Mouse (Mus musculus): Measurements from ENCODE around the gene Emc4.
A peak's percentile ranks its signal among the peaks of the same experiment; 100 is the strongest.

Emc4 gene

DNA sequence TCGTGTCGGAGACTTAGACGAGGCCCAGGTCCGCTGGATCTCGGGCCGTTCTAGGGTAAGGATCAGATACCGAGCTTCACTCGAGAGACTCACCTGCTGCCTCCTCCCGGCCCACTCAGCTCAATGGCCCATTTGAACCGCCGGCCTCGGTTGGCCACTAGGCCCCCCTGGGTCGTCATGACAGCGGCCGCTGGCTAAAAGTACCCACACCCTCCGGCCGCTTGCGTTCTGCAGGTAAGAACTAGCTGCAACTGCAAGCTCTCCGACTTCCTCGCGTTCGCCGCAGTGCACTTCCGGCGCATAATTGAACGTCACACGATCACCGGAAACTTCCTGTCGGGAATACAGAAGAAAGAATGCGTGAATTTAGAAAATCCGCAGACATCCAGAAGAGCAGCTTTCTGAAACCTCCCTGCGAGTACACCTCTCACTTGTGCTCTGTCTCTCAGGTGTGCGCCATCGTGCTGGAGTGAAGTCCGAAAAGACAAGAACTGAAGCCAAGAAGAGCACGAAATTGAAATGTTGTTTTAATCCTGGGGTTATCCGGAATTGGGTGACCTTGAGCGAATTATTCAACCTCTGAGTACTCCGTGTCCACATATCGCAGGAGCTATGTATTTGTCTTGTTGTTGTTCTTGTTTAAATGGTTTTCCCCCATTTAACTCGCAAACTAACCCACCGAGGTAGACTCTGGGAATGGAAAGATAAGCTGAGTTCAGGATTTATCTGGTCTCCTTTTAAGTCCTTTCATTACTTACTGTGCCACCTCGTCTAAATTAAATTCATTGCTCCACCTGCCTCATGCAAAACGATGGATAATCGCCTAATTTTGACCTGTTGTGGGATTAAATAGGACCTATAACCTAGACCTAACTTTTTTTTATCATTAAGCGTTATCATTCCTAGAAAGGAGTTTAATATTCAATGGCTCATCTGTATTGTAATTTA is at the start of gene Emc4:
Gene Emc4, minus strand, starts transcription at position 302 of the 948 bp plus-strand sequence.
- no peak for DNase-seq (ENCODE audit: extremely low read depth, low read depth, low spot score)

DNA sequence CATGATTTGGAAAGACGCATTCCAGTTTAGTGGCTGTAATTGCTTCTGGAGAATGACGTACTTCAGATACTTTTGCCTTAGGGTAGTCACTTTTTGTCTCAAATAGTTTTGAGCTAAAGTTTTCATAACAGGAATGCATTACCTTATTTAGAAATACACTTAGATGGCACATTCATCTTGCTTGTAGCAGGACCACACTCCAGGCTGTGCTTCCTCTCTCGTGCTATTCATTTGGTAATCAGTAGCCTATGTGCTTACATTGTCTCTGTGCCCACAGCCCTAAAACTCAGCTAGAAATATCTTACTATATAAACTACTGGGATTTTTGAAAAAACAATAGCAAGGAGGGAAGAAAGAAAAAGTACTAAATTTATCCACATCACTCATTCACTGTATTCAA is 39.2 kb upstream of the Emc4 start:
- DNase-seq (ENCODE audit: extremely low read depth, low read depth, low spot score), result no peak

DNA sequence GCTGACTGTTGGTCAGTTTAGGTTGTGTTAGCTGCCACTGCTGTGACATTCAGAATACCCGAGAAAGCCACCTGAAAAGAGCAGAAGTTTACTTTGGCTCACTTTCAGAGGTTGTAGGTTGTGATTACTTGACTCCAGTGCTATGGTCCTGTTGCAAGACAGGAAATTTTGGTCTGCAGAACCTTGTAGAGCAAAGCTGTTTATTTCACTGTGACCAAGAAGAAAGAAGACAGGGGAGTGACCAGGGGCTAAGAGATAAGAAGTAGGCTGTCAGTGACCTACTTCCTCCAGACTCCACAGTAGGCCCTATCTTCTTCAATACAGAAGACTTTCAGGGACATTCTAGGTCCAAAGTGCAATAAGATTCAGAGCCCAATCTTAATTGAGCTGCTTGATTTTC is 28.8 kb upstream of the Emc4 start:
- no peak for DNase-seq (ENCODE audit: extremely low read depth, low read depth, low spot score)

DNA sequence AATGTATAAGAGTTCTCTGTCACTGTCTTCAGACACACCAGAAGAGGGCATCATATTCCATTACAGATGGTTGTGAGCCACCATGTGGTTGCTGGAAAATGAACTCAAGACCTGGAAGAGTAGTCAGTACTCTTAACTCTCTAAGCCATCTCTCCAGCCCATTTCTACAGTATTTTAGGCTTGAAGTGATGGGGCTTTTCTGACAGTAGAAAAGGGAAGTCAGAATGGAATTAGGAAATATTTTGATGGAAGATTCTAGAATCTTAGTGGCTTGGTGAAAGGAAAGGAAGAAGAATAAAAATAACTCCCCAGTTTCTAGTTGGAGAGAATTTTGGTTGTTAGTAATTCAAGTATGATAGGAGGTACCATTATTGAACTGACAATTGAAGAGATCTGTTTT is 26.1 kb upstream of the Emc4 start:
- DNase-seq (ENCODE audit: extremely low read depth, low read depth, low spot score), result no peak

DNA sequence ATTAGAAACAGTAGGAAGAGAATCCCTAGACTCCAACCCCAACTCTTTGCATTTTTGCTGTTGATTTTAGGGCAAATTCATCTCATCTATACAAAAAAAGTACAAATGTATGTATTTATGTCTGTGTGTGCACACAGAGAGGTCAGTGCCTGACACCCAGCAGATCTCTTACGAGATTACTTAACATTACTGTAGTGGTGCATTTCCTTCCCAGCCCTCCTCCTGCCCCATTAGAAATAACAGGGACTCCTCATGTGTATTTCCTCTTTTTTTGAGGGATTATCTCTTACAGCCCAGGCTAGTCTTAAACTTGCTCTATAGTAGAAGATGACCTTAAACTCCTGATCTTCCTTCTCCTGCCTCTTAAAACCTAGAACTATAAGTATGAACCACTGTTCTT is 24.9 kb upstream of the Emc4 start:
- no peak for DNase-seq (ENCODE audit: extremely low read depth, low read depth, low spot score)

DNA sequence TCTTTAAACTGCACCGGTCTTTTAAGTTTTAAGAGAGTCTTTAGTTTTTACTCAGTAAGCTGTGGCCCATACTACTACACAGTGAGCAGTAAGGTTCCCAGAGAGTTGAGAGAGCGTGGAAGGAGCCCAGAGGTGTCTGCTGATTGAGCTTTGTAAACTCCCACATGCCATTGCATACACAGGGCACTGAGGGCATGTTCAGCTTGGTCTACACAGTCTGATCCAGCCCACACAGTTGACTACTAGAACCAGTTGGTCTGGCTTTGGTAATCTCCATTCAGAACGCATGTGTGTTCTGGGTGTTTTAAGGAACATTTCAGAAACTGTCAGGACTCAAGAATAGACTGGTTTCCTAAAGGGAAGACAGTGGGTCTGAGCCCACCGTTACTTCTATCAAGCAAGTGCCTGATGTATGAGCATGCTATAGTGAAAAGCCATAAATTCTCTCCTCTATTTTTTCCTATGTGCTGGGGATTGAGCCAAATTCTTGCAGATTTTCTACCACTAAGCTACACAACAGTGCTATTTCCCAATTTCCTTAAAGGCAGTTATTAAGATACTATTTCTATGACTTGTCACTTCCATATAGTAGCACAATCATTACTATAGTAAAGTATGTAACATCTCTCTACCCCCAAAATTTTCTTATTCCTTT is 23.6 kb upstream of the Emc4 start:
- DNase-seq (ENCODE audit: extremely low read depth, low read depth, low spot score), result peak; percentile 96

DNA sequence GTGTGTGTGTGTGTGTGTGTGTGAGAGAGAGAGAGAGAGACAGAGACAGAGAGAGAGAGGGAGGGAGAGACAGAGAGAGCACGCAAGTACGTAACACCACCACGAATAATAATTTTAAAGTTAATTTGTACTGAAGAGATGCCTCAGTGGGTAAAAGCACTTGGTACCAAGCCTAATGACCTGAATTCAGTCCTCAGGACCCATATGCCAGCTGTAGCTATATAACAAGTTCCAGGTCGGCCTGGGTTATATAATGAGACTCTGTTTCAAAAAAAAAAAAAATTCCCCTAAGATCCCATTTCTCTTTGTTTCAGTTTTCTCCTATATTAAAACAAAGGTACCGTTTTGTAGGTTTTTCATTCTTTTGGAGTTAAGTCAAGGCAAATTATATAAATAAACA is 23.0 kb upstream of the Emc4 start:
- DNase-seq (ENCODE audit: extremely low read depth, low read depth, low spot score), result no peak

DNA sequence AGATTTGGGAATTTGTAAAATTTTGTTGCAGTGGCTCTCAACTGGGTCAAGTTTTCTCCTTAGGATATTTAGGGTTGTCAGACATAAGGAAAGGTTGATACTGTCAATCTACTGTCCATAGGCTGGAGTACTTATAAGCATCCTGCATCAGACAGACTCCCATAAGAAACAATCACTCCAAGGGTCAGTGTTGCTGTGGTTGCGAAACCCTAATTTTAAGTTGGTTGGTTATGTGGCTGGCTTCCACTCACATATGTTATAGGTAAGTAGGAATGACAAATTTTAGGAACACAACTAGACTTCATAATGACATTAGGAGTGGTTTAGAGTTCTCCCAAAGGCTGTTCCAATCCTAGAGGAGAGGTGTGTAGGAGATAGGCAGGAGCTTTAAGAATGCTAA is 13.4 kb upstream of the Emc4 start:
- no peak for DNase-seq (ENCODE audit: extremely low read depth, low read depth, low spot score)

DNA sequence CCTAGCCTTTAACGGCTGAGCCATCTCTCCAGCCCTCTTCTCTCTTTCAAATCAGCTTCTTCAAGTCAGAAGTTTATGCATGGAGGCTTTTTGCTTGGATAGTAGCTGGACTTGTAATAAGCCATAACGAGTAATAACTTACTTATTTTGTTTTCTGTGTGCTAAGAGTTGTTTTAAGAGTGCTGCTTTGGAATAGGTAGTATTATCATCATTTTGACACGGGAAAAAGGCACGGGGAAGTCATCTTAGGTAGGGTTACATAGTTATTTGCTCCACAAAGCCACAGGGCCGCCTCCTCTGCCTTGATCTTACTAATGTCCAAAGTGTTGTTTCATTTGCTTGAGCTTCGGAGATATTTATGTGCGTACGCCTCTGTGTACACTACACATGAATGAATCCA is 12.3 kb upstream of the Emc4 start:
- no peak for DNase-seq (ENCODE audit: extremely low read depth, low read depth, low spot score)

DNA sequence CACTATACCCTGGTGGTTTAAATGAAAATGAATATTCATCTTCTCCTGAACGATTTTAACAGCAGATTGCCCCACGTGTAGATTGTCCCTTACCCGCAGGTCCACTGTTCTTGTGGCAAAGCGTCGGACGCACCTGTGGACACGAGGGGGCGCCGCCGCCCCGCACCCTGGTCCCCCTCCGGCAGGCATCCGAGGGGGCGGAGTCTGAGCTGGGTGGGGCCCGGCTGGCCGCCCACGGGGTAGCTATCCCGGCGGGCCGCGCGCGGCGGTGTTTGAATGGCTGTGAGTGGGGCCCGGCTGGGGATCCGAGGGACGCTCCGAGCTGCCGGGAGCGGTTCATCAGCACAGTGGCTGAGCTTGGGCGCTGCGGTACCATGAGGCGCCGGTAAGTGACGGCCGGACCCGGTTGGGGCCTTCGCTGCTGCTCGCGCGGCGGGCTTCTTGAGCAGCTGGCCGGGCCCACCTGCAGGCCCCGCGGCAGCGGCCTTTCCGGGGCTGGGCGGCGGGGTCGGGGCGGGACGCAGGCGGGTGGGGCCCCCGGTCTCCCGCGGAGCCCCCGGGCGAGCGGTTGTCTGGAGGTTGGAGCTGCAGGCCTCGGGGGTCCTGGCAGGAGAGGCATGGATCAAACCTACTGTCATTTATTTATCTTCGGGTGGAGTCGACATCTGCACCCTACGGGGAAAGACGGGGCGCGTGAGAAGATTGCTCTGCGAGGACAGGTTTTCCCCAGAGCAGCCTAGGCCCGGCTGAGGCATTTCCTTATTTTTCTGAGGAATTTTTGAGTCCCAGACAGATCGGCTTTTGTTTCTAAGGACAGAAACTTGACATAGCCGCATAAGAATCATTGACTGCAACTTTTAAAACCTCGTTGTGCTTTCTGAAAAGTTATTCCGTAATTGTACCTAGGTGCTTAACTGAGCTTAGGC is 11.4 kb upstream of the Emc4 start, which contains the start of gene Katnbl1:
Gene Katnbl1, plus strand, starts transcription at position 239 of the 926 bp plus-strand sequence.
- DNase-seq (ENCODE audit: extremely low read depth, low read depth, low spot score), result no peak

DNA sequence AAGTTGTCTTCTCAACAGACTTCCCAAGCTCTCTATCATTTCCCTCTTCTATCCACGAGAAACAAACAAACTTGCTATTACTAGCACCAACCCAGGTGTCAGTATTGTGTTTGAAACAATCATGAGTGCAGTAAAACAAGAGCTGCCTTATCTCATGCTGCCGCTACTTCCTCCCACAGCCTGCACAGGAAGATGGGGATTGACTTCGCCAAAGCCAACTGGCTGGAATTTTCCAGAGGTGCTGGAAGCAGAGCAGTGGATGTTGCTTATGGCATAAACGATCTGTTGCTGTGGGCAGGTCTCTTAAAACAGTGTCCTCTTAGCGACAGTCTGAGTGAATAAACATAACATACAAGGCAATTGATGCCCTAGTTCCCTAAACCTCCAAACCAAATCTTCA is 6.8 kb upstream of the Emc4 start:
- DNase-seq (ENCODE audit: extremely low read depth, low read depth, low spot score), result no peak

DNA sequence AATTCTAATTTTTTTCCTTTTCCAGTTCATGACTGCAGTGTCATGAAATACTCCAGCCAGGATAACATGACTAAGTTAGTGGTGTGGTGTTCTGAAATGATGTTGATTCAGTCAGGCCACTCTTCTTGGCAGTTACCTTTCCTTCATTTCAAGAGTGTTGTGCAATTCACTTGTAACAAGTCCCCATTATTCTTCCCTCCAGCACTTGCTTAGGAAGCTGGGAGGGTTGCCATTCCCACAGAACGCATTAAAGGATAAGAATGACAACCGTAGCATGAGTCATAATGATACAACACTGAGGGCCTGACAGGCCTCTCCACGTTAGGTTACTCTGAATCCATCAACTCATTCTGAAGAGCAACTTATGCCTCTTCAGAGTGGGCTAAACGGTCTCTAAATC is 5.3 kb upstream of the Emc4 start:
- peak; percentile 94 for DNase-seq (ENCODE audit: extremely low read depth, low read depth, low spot score)

DNA sequence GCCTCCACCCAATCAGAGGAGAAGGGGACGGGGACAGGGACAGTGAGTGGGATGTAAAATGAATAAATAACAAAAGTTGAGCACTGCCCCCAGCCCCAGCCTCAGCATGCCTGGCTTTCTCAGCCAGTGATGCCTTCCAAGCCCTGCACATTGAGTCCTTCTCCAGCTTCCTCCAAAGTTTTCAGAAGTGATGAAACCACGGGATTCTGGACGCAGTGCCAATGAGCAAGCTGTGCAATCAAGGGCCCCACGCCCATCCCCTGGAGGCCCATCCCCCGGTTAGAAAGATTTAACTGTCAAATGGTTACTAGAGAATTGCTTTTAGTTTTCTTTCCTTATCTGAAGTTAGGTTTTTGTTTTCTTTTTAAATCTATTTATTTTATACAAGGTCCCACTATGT is 2.1 kb upstream of the Emc4 start:
- DNase-seq (ENCODE audit: extremely low read depth, low read depth, low spot score), result no peak

DNA sequence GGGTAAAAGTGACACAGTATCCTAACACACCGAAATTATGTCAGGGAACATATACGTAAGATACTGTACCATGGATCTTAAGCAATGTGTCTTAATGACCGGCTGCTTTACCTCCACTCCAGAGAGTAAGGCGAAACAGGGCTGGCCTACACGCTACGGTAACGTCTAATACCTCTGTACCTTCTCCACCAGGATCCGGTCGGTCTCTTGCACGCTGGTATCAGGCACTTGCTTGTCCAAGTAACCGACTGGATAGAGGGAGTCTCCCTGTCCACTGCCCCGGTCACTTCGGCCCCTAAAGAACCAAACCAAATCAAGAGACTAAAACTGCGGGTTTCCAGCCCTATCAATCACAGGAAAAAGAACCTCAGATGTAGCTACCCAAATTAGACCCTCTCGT is 605 bp downstream of the Emc4 start:
- DNase-seq (ENCODE audit: extremely low read depth, low read depth, low spot score), result no peak

DNA sequence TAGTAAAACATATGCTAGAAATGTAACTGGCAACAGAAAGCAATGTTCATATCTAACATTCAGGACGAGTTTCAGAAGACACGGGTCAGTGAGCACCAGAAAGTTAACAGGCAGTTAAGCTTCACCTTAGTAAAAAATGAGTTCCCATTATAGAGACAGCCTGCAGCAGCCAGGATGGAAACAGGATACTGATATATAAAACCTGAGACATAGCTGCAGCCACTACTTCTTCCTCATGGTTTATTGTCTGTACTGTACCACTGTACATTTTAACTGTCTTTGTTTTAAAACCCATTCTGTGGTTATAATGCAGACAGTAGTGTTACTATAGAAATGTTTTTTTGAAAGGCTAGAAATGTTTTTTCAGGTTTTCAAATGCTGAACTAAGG is 7.1 kb downstream of the Emc4 start:
- no peak for DNase-seq (ENCODE audit: extremely low read depth, low read depth, low spot score)

DNA sequence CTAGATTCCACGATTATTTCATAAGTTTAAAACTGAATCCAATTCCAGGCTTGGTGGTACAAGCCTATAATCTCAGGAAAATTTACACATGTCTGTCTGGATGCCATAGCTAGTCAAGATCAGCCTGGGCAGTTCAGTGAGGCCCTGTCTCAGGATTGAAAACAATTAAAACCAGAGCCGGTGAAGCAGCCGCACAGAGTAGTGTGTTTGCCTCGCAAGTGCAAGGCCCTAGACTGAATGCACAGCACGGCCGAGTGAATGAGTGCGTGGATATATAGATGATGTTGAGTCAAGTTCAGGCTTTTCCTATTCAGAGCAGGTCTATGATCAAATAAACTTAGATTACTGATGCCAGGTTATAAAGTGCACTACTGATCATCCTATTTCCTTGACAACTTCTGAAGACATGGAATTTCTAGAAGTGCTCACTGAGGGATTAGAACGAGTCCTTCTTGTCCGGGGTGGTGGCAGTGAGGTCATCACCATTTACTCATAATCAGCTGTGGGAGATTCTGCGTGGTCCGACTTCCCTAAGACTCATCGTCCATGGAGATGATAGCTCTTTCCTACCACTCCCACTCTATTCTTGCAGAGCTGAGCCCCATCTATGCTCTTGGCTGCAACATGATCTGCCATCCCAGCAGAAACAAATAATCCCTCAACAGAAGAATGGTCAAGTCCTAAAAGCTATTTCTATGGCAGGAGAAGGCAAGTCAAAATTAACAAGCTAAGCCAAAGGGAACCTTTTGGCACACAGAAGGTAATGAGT is 7.6 kb downstream of the Emc4 start:
- DNase-seq (ENCODE audit: extremely low read depth, low read depth, low spot score), result no peak

DNA sequence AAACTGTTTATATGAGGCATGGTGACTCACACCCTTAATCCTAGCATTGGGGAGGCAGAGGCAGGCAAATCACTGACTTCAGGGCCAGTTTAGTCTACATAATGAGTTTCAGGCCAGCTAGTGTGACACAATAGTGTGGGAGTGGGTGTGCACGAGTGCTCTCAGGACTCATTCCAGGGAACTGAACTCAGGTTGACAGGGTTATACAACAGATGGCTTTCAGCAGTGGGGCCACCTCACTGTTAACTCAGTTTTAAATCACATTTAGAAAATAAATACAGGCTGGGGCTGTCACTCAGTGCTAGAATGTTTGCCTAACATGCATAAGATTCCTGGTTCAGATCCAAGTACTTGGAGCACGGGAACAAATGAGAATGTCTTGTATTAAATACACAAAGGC is 8.2 kb downstream of the Emc4 start:
- no peak for DNase-seq (ENCODE audit: extremely low read depth, low read depth, low spot score)

DNA sequence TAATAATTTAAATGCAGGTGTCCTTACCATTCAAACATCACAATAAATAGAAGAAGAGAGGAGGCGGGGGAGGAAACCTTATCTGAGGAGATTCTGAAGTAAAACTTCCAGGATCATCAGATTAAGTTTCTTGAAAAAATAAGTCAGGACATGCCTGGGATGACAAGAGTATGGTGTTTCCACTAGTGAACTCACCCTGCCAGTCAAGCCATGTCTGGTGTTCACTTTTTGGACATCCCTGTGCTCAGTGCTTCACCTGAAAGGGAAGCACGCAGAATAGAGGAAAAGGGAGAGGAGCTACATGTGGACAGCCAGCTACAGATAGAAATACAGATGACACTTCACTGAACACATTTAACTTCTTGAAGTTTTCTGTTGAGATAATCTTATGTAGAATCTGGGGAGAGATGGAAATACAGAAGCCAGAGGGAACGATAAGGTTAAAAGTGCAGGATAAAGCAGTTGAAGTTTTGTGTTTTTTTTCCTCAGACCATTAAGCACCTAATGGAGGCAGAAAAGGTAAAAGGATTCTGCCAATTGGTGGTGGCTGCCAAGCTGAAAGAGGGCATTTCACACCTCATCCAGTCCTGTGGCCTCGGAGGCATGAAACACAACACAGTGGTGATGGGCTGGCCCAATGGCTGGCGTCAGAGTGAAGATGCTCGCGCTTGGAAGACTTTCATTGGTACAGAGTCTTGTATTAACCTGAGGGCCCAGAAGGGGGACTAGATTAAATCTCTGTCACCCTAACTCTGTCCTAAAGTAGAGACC is 14.0 kb downstream of the Emc4 start:
- DNase-seq (ENCODE audit: extremely low read depth, low read depth, low spot score), result no peak

DNA sequence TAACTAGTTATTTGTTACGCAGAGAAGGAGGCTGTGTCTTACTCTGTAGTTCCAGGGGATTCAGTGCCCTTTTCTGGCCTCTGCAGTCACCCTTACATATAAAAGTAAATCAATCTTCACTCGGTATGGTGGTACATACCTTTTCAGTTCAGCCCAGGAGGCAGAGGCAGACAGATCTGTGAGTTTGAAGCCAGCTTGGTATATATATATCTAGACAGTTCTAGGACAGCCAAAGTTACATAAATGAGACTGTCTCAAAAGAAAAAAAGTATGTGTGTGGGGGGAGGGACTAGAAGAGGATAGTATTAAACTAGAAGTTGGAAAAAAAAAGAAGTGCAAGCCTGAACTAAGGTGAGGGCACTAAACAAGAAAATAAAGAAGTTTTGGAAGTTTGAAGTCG is 19.6 kb downstream of the Emc4 start:
- no peak for DNase-seq (ENCODE audit: extremely low read depth, low read depth, low spot score)

DNA sequence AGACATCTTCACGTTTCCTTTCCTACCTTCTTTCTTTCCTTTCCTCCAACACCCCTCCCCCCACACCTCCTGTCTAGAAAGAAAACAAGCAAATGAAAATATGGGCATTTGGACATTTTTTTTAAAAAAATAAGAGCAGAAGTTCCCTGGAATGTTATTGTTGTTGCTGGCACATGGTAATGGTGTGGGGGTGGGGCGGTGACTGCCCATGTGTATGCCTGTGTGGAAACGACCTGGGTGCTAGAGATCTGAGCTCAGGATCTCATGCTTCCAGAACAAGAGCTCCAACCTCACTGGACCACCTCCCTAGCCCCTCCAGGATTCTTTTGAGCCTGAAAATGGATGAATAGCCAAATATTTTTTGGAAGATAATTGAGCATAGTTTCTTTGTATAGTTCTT is 26.7 kb downstream of the Emc4 start:
- DNase-seq (ENCODE audit: extremely low read depth, low read depth, low spot score), result no peak
